Mouse (Mus musculus): ENCODE measurements around the gene Zfp13.
"Not testable (repeated sequence)": the region's sequence is repeated elsewhere in the genome, so short reads cannot be mapped to it uniquely, and the experiment has no call there.

The Zfp13 gene

GRCm38 (mm10) chr17:23533591-23534490 lies 65.4 kb downstream of the Zfp13 start:
- DNase-seq (ENCODE audit: low spot score in 2 of 2): not testable (repeated sequence)

- DNase-seq (ENCODE audit: low spot score in 2 of 2): not testable (repeated sequence)
Measured at GRCm38 (mm10) chr17:23531408-23531807, 67.9 kb downstream of the Zfp13 start.
